Mouse (Mus musculus) heart, postnatal 14 days (tissue): ENCODE results near the gene Adipor2. TPM values are rescaled to one million over a fixed set of nuclear protein-coding genes. Genes with fewer than 3 reads are reported as not detected.
"Not testable (repeated sequence)": the region's sequence is repeated elsewhere in the genome, so short reads cannot be mapped to it uniquely, and the experiment has no call there.

Experiments
- DNase-seq, 2 experiments: peaks; one replicate each; pipeline ENCODE4 v3.0.0; 2021 to 2022
- intact Hi-C: fragments of 180-260 bp; cut with DNase I; formaldehyde crosslinking; loops from one replicate; pipeline ENCODE4 v1.15.1; 2025
- long read RNA-seq, 2 experiments: library from polyadenylated mRNA; stranded (forward); transcript quantifications; one replicate each; pipeline ENCODE4 v2.0.0; 2021
- total RNA-seq, 2 experiments: library from RNA; stranded (reverse); gene quantifications; 2 replicates each; pipeline ENCODE4 v1.2.3; 2021

Adipor2 gene
- 10 to 100 TPM; 54.8 to 64.1 TPM for total RNA-seq
- long read RNA-seq, experiment 1, transcript Adipor2-202 (8 exons, 3,489 nt): major isoform, 8 of 42 reads
- long read RNA-seq, experiment 1, partial matches to known transcripts: 0 of 42 reads
- long read RNA-seq, experiment 1, other reads (novel, unspliced or antisense): 34 of 42 reads
- long read RNA-seq, experiment 2, full-length matches to known transcripts: 13 of 43 reads
- long read RNA-seq, experiment 2, partial matches to known transcripts: 4 of 43 reads
- long read RNA-seq, experiment 2, other reads (novel, unspliced or antisense): 26 of 43 reads

DNA sequence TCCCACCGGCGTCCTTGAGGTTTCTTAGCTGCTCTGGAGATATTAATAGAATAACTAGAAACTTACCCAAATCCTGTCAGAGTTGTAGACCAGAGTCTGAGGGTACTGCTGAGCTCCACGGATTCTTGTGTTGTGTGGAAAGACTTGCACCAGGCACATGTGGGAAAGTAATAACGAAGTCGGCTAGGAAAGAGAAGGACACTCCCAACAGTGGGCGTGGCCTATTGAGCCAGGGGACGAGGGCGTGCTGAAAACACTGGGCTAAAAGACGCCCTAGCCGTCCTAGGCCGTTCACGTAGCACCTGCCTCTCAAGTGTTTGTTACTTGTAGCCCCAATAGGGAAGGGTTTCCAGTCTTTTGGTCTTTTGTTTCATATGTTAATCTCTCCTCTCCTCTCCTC, at the start of gene Adipor2:
TSS of gene Adipor2 (minus strand) at position 351 of the 400 bp plus-strand sequence.
- peak; percentile 71 to 74 for DNase-seq
- intact Hi-C loops: no loop called here

DNA sequence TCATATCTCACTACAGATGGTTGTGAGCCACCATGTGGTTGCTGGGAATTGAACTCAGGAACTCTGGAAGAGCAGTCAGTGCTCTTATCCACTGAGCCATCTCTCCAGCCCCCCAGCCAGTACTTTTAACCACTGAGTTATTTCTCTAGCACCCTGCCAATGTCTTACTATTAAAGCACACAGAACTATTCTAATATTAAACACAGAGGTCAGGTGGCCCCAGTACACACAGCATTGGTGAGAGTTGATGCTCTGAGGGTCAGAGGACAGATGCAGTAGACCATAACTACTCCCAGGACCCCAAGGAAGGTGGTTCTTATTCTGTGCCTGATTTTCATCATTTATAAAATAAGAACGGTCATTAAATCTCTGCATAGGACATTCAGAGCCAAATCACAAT, 48.7 kb upstream of the Adipor2 start:
- intact Hi-C loops: no loop called here
- DNase-seq: no peak

DNA sequence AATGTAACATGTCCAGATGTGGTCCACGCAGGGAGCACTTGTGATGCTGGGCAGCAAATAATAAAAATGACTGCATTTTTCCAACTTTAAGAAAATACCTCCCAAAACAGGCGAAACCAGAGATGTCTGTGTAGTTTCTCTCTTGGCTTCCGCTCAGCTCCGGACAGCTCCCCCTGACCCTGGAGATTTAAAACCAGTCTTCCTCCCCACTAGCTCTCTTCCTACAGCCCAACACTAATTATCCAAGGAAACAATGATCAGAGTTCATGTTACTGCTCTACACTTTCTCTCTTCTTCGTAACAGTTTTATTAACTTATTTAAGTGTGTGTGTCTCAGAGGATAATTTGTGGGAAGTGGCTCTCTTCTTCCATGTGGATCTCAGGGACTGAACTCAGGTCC, 42.9 kb upstream of the Adipor2 start:
- DNase-seq: no peak
- intact Hi-C loops: no loop called here

DNA sequence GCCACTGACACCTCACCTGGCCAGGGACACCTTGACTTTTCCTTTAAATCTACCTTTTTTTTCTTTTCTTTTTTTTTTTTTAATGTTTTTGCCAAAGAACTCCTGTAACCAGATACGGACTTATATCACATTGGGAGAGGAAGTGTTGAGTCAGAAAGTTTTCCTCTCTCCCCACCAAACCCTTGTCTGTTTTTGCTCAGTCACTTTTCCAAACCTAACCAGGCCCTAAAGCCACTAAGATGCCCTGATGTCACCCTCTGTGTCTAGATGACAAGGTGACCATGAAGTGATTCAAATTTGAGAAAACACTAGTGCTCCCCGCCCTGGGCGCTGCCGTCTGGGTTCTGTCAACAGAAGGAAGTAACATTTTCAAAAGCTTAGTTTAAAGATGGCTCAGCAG, 41.5 kb upstream of the Adipor2 start:
- DNase-seq: no peak
- intact Hi-C loops: no loop called here

DNA sequence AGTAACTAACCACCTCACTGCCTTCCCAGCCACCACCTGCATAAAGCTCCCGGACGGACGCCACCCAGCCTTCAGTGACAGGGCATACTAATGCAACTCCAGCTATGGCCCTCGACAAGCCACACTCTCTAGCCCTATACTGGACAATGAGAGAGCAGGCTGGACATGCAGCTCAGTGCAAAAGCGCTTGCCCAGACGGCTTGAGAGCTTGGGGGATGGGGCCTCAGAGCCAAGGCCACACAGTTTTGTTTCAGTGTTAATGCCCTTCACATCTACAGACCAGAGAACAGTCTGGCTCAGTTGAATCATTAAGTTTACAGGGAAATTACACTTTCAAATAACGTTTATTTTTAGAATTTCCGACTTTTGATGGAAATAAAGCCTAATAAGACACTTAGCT, 40.7 kb upstream of the Adipor2 start:
- intact Hi-C loops: no loop called here
- DNase-seq: no peak

DNA sequence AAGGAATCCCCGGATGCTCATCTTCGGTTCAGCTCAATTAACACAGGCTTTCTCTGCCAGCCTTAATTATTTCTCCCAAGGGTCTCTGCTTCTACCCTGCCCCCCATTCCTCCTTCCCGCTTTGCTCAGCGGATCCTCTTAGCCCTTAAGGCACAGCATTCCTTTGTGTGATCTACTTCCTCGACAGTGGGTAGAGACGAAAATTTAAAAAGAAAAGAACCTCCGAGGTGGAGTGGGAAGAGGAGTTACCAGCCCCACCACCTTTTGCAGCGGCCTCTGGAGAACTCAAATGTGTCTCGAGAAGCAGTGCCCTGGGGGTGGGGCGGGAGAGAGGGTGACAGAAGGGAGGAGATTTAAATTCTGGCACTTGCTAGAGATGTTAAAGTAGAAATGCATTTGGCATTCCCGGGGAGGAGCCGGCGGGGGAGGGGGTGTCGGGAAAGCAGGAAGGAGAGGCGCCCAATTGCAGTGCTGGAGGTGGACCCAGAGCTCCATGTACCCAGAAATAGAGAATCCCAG, 34.5 kb upstream of the Adipor2 start:
- DNase-seq: peak; percentile 46 to 54
- intact Hi-C loops: no loop called here

DNA sequence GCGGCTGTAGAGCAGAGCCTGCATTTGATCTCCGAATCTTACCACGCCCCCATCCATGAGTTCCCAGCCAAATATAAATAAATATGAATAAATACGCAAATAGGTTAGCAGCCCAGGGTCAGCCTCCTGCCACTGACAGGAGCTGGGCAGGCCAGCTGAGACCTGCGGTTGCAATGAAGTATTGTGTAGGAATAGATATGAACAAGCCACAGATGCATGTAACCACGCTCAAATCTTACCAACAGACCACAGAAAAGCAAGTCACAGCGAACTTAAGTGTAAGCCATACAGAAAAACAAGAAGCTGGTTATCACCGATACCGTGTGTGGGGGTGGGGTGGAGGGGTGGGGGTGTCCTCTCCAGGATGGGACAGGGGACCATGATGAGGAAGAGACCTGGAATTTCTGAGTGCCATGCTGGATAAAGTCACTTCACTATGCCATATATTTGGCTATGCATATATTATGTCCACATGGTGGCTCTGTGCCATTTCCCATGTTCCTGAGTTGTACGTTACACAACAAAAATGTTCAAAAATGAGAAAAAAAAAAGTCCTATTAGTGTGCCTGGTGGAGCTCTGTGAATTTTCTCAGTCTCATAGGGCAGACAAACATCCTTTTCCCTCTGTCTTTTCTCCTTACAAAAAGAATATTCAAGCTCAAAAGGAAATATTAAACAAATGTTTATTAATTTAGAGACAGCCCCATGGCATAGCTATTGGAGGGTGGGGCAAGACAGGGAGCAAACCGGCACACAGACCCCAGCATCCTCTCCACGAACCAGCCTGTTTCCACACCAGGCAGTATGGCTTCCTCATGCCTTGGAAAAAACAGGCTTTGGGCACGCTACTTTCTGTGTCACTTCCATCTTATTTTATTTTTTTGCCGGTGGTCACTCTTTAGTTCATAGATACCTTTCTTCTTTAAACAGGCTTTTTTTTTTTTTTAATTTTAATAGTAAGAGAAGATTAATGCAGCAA, 33.8 kb upstream of the Adipor2 start:
- intact Hi-C loops: no loop called here

DNA sequence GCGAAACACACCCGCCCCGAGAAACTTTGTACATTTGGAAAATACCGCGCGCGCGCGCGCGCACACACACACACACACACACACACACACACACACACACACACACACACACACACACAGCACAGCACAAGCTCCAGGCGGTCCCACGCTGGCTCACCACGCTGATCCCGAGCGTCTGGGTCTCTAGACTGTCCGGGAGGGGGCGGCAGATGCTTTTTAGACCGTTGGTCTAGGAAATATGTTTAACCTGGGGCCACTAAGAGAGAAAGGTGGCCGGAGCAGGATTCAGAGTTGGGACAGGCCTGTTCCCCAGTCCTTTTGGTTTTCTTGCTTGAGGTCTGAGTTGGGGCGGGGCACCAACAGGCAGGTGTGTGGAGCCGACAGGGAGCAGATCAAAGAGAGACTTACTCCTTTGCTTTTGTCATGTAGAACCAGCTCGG, 31.6 kb upstream of the Adipor2 start:
- intact Hi-C loops: no loop called here
- peak; percentile 62 to 75 for DNase-seq

More for the DNA sequence above, 33.8 kb upstream of the Adipor2 start:
- DNase-seq: no peak

DNA sequence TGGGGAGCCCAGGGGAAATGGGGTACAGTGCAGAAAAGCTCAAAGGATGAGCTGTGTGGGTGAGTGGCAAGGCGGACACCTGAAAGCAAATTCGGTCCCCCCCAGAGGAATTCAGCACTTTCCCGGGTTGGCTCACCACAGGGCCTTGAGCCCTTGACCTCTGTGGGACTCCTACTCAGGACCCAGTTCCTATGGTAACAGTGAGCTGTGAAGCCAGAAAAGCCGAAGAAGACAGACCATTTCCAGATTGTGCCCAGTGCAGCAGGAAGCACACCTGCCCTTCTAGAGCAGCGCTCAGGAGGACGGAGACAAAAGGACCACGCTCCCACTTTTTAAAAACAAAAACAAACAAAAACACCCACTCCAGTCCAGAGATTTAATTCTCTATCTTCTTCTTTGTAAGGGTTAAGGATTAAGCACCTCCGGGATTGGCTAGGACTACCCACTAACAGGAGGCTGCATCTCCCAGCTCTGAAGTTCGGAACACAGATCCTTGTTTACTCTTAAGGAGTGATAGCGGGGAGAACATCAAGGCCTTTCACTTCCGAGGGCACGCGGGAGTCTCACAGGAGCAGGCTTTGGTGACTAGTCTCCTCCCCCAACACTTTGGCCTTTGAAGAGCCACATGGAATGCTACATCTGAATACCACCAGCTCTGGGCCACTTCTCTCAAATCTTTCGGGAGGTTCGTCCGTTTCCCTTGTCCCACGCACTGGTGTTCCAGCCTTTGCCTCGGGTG, 31.0 kb upstream of the Adipor2 start:
- intact Hi-C loops: no loop called here
- no peak for DNase-seq

DNA sequence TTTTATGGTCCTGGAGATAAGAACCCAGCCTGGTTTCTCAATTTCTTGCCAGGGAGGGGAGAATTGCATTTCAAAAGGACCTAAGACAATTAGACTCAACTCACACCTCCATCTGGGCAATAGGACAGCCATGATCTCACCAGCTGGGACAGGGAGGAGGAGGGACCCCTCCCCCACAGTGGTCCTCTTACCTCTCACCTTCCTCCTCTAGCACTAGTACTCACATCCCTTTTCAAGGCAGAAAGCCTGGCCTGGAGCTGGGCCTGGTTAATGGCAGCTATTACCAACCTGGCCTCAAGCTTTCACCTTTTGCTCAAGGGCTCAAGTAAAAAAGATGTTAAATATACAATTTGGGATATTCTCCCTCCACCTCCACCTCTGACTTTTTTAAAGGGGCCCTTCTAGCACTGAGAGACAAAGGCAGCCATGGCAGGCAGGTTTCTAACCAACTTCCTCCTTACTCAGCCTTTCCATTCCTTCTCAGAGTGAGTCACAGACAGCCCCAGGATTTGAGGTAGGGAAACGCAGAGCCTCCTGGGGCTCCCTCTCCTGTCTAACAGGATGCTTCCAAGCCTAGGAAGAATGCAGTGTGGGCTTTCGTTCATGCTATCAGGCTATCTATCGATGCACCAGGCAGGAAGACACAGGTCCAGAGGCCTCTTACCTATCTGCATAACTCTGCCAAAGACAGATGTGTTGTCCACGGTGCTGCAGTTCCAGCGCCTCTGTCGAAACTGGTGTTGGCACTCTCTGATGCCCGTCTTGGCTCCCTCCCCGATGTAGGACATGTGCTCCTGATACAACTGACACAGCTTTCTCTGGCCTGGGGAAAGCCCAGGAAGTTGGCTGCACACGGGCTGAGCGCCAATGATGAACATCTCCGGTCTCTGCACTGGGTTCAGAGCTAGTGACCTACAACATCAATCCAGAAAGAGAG, 28.4 kb upstream of the Adipor2 start:
- intact Hi-C loops: loop anchor here (2.0 kb wide), 1 partner anchor 27 kb away; no protein-coding TSS in a partner anchor
- peak; percentile 42 to 45 for DNase-seq

DNA sequence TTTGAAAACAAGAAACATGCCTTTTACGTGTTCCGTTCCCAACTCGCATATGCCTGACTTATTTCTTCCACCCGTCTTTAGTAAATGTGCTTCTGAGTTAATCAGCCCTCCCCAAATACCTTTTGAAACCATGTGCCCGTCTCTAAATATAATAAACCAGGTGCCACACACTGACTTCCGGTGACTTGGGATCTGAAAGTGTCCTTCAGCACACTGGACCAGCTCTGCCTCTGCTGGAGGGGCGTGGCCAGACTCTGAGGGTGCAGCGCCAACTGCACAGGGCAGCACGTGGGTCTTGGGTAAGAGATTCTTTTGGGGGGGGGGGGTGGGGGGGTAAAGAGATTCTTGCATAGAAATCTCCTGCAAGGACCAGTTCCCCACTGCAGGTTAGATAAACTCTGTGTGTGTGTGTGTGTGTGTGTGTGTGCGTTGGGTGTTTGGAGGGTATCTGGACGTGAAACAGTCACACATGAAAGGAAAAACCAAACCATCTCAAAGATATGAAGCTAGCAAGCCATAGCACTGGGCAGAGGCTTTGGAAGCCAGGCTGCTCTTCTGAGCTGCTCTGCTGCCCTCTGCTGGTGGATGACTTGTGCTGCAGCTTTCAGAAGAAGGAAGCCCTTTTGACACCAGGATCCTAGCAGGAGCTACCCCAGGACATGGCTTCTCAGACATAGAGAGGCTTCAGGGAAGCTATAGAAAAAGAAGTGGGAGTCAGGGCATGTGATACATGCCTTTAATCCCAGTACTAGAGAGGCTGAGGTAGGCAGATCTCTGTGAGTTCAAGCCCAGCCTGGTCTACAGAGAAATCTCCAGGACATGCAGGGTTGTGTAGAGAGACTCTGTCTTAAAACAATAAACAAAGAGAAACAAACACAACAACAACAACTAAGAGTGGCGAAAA, 26.5 kb upstream of the Adipor2 start:
- DNase-seq: peak; percentile 84 to 89
- intact Hi-C loops: loop anchor here (2.0 kb wide), 1 partner anchor 29 kb away; no protein-coding TSS in a partner anchor

DNA sequence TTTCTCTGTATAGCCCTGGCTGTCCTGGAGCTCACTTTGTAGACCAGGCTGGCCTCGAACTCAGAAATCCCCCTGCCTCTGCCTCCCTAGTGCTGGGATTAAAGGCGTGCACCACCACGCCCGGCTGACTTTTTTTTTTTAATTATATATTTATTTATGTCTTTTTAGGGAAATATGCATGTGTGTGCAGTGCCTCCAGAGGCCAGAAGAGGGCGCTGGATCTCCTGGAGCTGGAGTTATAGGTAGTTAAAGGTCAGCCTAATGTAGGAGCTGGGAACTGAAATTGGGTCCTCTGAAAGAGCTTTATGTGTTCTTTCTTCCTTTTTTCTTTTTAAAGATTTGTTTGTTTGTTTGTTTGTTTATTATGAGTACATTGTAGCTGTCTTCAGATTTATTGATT, 25.2 kb upstream of the Adipor2 start:
- not testable (repeated sequence) for DNase-seq

DNA sequence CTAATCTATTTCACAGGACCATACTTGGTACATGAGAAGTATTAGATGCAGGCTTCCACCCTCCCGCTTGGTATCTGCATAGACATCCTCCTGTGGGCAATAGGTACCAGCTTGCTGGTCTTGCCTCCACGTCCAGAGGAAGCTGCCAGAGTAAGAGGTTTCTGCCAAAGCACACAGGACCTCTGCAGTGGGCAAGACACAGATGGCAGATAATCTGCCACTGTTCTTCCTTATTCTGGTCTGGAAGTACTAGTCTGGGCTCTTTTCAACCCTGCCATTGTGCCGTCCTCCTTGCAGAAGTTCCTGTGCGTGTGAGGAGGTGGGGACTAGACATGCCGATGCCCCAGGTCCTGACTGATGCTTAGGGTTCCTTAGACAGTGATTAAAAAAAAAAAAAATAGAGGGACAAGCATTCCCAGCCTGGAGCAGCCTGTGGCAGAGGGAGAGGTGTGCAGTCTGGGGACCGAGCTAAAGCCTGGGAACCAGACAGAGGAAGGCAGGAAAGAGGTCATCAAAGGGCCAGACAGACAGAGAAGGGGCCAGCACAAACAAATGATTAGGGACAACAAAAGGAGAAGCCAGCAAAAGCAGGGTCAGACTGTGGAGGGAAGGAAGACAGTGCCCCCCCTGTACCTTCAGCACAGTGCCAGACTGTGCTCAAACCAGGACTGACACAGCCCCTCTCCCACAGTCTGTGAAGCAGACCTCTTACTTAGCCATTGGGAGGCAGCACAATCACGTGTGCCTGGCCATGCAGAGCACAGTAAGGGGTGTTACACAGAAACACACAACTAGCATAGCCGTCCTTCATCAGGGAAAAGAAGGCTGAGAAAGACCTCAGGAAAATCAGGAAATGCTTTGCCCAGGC, 20.6 kb upstream of the Adipor2 start:
- intact Hi-C loops: loop anchor here (10.0 kb wide), 1 partner anchor 313 kb away; no protein-coding TSS in a partner anchor
- no peak for DNase-seq

More for the DNA sequence above, 25.2 kb upstream of the Adipor2 start:
- intact Hi-C loops: not testable (repeated sequence)

DNA sequence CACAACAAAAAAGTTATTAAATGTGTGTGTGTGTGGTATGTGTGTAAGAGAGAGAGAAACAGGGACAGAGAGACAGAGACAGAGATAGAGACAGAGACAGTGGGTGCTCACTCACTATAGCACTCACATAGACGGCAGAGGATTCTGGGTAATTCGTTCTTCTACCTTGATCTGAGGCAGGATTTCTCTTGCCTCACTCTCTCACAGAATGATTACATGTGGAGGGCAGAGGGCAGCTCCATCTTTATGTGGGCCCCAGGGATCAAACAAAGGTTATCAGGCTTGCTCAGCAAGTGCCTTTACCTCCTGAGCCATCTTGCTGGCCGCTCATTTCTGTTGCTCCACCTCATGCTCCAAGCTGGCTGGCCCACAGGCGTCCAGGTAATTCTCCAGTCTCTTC, 16.9 kb upstream of the Adipor2 start:
- intact Hi-C loops: loop anchor here (10.0 kb wide), 1 partner anchor 310 kb away; no protein-coding TSS in a partner anchor
- DNase-seq: no peak

DNA sequence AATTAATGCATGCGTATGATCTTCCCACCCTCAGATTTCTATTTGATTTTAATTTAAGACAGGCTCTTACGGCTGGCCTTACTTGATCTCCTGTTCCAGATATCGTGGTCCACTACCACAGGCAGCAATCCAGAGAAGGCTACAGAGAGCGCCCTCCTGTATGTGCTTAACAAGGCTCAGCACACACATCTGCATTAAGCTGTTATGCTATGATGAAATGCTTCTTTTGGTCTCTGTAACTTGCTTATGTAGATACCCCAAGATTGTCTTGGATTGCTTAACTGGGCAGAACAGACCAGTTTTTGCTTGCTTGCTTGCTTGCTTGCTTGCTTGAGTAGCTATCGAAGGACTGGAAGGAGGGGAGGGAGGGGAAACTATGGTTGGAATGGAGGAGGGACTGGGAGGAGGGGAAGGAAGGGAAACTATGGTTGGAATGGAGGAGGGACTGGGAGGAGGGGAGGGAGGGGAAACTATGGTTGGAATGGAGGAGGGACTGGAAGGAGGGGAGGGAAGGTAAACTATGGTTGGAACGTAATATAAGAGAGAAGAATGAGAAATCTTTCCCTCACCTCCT, 14.3 kb upstream of the Adipor2 start:
- intact Hi-C loops: loop anchor here (10.0 kb wide), 1 partner anchor 307 kb away; no protein-coding TSS in a partner anchor
- DNase-seq: no peak

DNA sequence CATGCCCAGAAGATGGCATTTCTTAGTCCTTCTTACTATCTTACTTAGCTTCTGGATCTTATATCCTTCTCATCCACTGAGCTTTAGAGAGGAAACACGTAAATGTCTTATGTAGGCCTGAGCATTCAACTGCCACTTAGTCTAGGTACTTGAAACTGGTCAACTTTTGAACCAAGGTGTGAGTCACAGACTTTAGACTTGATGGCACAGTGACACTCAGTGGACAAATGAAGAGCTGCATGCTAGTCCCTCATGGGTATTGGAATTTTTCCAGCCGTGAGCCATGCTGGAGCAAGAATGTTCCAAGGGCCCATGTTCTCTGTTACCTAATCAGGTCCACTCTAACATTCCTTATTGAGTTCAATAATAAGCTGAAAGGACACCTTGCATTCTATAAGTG, 13.0 kb upstream of the Adipor2 start:
- intact Hi-C loops: loop anchor here (1.0 to 10.0 kb wide), 2 partner anchors 208 to 306 kb away; no protein-coding TSS in a partner anchor

More for the DNA sequence above, 13.0 kb upstream of the Adipor2 start:
- peak; percentile 67 to 82 for DNase-seq
